Mouse (Mus musculus) small intestine, adult 2 months (tissue): ENCODE data around the gene Timeless. TPM values are rescaled to one million over a fixed set of nuclear protein-coding genes. Genes with fewer than 3 reads are reported as not detected.
A peak's percentile ranks its signal among the peaks of the same experiment; 100 is the strongest.
"Not testable (repeated sequence)": the region's sequence is repeated elsewhere in the genome, so short reads cannot be mapped to it uniquely, and the experiment has no call there.

Experiments used
- H3K27ac ChIP-seq: fragments of 200-500 bp; 2 replicates; pipeline ENCODE4 v1.5.1; 2012; ENCODE audit warnings: low read depth, low read length, control low read depth, inconsistent platforms; ENCODE audit not compliant: insufficient read depth
- H3K27me3 ChIP-seq: fragments of 200-500 bp; 2 replicates; pipeline ENCODE4 v1.6.1; 2012; ENCODE audit warnings: mild to moderate bottlenecking, moderate library complexity, low read length, inconsistent platforms; ENCODE audit not compliant: control insufficient read depth, insufficient read depth
- H3K36me3 ChIP-seq: fragments of 200-500 bp; 2 replicates; pipeline ENCODE4 v1.6.1; 2012; ENCODE audit warnings: mild to moderate bottlenecking, low read length, control low read depth, inconsistent platforms; ENCODE audit not compliant: control insufficient read depth, insufficient read depth
- H3K4me1 ChIP-seq: fragments of 200-500 bp; 2 replicates; pipeline ENCODE4 v1.6.1; 2012; ENCODE audit warnings: low read length, inconsistent platforms, mixed read lengths; ENCODE audit not compliant: control insufficient read depth, insufficient read depth, insufficient read length
- H3K4me3 ChIP-seq: fragments of 200-500 bp; 2 replicates; pipeline ENCODE4 v1.5.1; 2012; ENCODE audit warnings: low read depth, mild to moderate bottlenecking, control low read depth, inconsistent platforms, low read length, moderate library complexity
- CTCF ChIP-seq: fragments of 200-500 bp; IDR thresholded peaks from 2 replicates; pipeline ENCODE4 v1.5.1; 2012; ENCODE audit warnings: low read depth, mild to moderate bottlenecking, control low read depth, inconsistent platforms, low read length, moderate library complexity, mixed read lengths; ENCODE audit not compliant: insufficient replicate concordance, insufficient read length; ENCODE audit errors: extremely low read depth
- POLR2A ChIP-seq: fragments of 200-500 bp; IDR thresholded peaks from 2 replicates; pipeline ENCODE4 v1.6.1; 2012; ENCODE audit warnings: low read depth, mild to moderate bottlenecking, control low read depth, inconsistent platforms, low read length, moderate library complexity
- WGBS: fragments of 180-500 bp; shearing (Covaris S2); methylation state at CpG from one replicate; pipeline ENCODE4 v1.1.7; 2018; 5-methylcytosine and 5-hydroxymethylcytosine counted together
- polyA plus RNA-seq: library from polyadenylated mRNA; depleted of rRNA; stranded (reverse); fragments of >200 nt; gene quantifications from 2 replicates; pipeline ENCODE4 v1.2.3, GENCODE M21; 2012

Timeless gene
- polyA plus RNA-seq, 1 experiment: 2.0 TPM

GRCm38 (mm10) chr10:128281682-128282081, 49.8 kb downstream of the Timeless start:
- WGBS: 92% methylated on average over 14 of the region's 14 CpGs
- no peak overlapping the region for H3K4me3 ChIP-seq
- peaks cover 2% of the 10 kb centered on the region; the same call in 1 of the 2 replicates for H3K4me1 ChIP-seq
- peaks cover 86% of the 10 kb centered on the region for H3K36me3 ChIP-seq
- H3K27me3 ChIP-seq: no peaks in the 10 kb centered on the region
- TF ChIP-seq POLR2A (no peak), CTCF (no peak)
- H3K27ac ChIP-seq: peak overlapping the region; percentile 20; the same call in 1 of the 2 replicates

DNA sequence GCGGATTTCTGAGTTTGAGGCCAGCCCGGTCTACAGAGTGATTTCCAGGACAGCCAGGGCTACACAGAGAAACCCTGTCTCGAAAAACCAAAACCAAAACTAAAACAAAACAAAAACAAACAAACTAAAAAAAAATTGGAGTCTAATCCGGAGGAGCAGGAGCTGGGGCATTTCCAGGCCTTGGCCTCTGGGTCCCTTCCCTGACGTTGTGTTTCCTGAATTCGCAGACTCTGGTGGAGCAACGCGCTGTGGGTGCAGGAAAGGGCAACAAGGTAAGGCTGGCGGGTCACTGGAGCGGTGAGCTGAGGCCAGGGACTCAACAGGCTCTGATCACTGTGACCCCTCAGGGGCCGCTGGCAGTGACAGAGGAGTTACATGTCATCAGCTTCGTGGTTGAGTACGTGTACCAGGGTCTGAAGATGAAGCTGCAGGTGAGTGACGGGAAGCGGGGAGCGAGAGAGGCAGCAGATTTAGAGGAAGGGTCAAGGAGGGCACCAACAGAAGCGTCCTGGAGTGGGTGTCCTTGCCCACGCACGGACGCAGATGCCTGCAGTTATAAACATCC, 51.1 kb downstream of the Timeless start:
- Histone ChIP-seq H3K4me3 (no peak overlapping the region), H3K27me3 (no peaks in the 10 kb centered on the region), H3K27ac (no peak overlapping the region), H3K36me3 (peaks cover 78% of the 10 kb centered on the region), H3K4me1 (peaks cover 2% of the 10 kb centered on the region; the same call in 1 of the 2 replicates)
- 86% methylated on average over 20 of the region's 20 CpGs for WGBS
- TF ChIP-seq CTCF: no peak
- TF ChIP-seq POLR2A: no peak

GRCm38 (mm10) chr10:128283604-128284579, 52.0 kb downstream of the Timeless start:
- Histone ChIP-seq H3K27me3 (no peaks in the 10 kb centered on the region), H3K4me3 (no peak overlapping the region), H3K27ac (no peak overlapping the region), H3K4me1 (peaks cover 2% of the 10 kb centered on the region; the same call in 1 of the 2 replicates), H3K36me3 (peaks cover 76% of the 10 kb centered on the region)
- TF ChIP-seq POLR2A: no peak
- TF ChIP-seq CTCF: peak; percentile 71; the same call in 1 of the 2 replicates
- 66% methylated on average over 31 of the region's 31 CpGs for whole genome bisulfite sequencing

DNA sequence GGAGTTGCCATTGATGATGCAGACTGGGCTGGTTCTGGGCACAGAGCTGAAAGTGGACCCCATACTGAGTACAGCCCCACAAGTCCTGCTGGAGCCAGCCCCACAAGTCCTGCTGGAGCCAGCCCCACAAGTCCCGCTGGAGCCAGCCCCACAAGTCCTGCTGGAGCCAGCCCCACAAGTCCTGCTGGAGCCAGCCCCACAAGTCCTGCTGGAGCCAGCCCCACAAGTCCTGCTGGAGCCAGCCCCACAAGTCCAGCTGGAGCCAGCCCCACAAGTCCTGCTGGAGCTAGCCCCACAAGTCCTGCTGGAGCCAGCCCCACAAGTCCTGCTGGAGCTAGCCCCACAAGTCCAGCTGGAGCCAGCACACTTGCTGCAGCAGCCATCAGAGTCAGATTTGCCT, 58.7 kb downstream of the Timeless start:
- H3K4me1 ChIP-seq, H3K27me3 ChIP-seq, H3K4me3 ChIP-seq, H3K27ac ChIP-seq: not testable (repeated sequence)
- peaks cover 57% of the 10 kb centered on the region for H3K36me3 ChIP-seq
- 94% methylated on average over 1 of the region's 1 CpGs for WGBS

GRCm38 (mm10) chr10:128296370-128297090, 64.7 kb downstream of the Timeless start:
- H3K27me3 ChIP-seq: no peaks in the 10 kb centered on the region
- H3K36me3 ChIP-seq: peaks cover 17% of the 10 kb centered on the region
- no peak overlapping the region for H3K27ac ChIP-seq
- no peaks in the 10 kb centered on the region for H3K4me1 ChIP-seq
- H3K4me3 ChIP-seq: no peak overlapping the region
- 69% methylated on average over 13 of the region's 13 CpGs for WGBS
- TF ChIP-seq CTCF: no peak

- no peaks in the 10 kb centered on the region; the same call in 1 of the 2 replicates for H3K4me1 ChIP-seq
- H3K27me3 ChIP-seq: no peaks in the 10 kb centered on the region
- peaks cover 11% of the 10 kb centered on the region for H3K36me3 ChIP-seq
- H3K27ac ChIP-seq: no peak overlapping the region
- H3K4me3 ChIP-seq: no peak overlapping the region
- no peak for TF ChIP-seq CTCF
- no peak for TF ChIP-seq POLR2A
- 72% methylated on average over 4 of the region's 4 CpGs for WGBS
Observed at GRCm38 (mm10) chr10:128297221-128297620, 65.4 kb downstream of the Timeless start.

DNA sequence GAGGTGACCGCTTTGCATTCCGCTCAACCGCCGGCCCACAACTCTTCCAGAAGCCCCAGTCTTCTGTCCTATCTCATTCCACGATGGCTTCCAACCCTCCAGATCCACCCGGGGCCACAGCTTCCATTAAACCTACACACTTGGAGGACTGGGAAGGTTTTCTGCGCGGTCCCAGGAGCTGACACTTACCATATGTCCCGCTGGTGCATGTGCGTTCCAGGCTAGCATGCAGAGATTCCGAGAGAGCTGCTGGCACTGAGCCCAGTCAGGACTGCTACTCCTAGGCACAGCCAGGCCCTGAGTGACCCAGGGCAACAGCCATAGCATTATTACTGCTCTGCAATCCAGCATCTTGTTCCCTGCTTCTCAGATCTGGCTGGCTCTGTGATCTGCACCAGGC, 65.8 kb downstream of the Timeless start:
- no peaks in the 10 kb centered on the region; the same call in 1 of the 2 replicates for H3K4me1 ChIP-seq
- 70% methylated on average over 11 of the region's 11 CpGs for WGBS
- no peak overlapping the region for H3K27ac ChIP-seq
- H3K4me3 ChIP-seq: no peak overlapping the region
- TF ChIP-seq POLR2A (no peak), CTCF (no peak)
- H3K27me3 ChIP-seq: no peaks in the 10 kb centered on the region
- H3K36me3 ChIP-seq: peaks cover 7% of the 10 kb centered on the region; the same call in 1 of the 2 replicates
